7 mouse cellular contexts compared by ENCODE assay signal in the genomic region with DNA sequence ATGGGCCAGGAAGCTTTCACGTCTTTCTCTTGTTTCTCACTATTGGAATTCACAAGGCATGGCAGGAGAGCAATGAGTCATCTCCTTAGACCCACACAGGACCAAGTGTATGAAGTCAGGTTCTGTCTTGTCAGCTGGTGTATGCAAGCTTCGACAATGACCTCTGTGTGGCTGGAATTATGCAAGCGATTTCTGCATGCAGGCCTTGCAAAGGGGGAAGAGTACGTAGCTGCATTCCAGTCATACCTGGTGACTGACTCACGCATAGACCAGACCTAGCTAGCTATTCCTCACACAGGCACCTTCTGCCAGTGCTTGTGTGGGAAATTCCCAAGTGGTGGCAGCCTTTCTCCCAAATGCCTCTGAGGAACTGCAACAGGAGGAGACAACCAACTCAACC. TPM values are rescaled to one million over a fixed set of nuclear protein-coding genes. Genes with fewer than 3 reads are reported as not detected.
A peak's percentile ranks its signal among the peaks of the same experiment; 100 is the strongest.
DNase-seq lines count a peak whose midpoint lies in the region; ATAC-seq and TF ChIP-seq lines count a peak whose summit lies in the region.

No protein-coding gene starts in this region.

- H3K4me2 ChIP-seq in heart, embryonic 12.5 days: peak overlapping the region; percentile 45
- no peak overlapping the region for H3K4me2 ChIP-seq in hindbrain, embryonic 13.5 days

- H3K4me3 ChIP-seq in ES-E14 (ENCODE audit: insufficient read depth in 1 of 2, low read depth in 1 of 2, low read length in 2 of 2, poor library complexity in 1 of 2, severe bottlenecking in 1 of 2): no peak overlapping the region
- H3K4me3 ChIP-seq in heart, embryonic 12.5 days: no peak overlapping the region
- H3K4me3 ChIP-seq in limb, embryonic 10.5 days: no peak overlapping the region
- no peak overlapping the region for H3K4me3 ChIP-seq in hindbrain, embryonic 13.5 days

- H3K27ac ChIP-seq in ES-E14 (ENCODE audit: insufficient read depth, low read depth, low read length, poor library complexity, severe bottlenecking): no peak overlapping the region
- peak overlapping the region; percentile 91 for H3K27ac ChIP-seq in heart, embryonic 12.5 days (ENCODE audit: poor library complexity, severe bottlenecking)
- H3K27ac ChIP-seq in limb, embryonic 10.5 days: no peak overlapping the region
- no peak overlapping the region for H3K27ac ChIP-seq in hindbrain, embryonic 13.5 days

- H3K36me3 ChIP-seq in ES-E14 (ENCODE audit: control insufficient read depth, insufficient read depth, low read length, poor library complexity, severe bottlenecking): peaks cover 30% of the 10 kb centered on the region
- H3K36me3 ChIP-seq in heart, embryonic 12.5 days: peaks cover 69% of the 10 kb centered on the region
- H3K36me3 ChIP-seq in limb, embryonic 10.5 days: peaks cover 89% of the 10 kb centered on the region
- H3K36me3 ChIP-seq in hindbrain, embryonic 13.5 days: peaks cover 90% of the 10 kb centered on the region

- H3K4me1 ChIP-seq in ES-E14 (ENCODE audit: control insufficient read depth in 2 of 2, insufficient read depth in 2 of 2, low read length in 2 of 2, poor library complexity in 1 of 2): peaks cover 0 to 8% of the 10 kb centered on the region in 2 experiments; a peak in 1 of 4 replicates
- peaks cover 17% of the 10 kb centered on the region for H3K4me1 ChIP-seq in heart, embryonic 12.5 days (replicated peaks)
- no peaks in the 10 kb centered on the region for H3K4me1 ChIP-seq in limb, embryonic 10.5 days
- H3K4me1 ChIP-seq in hindbrain, embryonic 13.5 days (replicated peaks): no peaks in the 10 kb centered on the region

- DNase-seq in ES-E14 (ENCODE audit: low read depth, low spot score): peak; percentile 51
- peak; percentile 33 to 46 for DNase-seq in adrenal gland, adult 18-20 months (ENCODE audit: low spot score in 2 of 2)
- DNase-seq in limb, embryonic 10.5 days (ENCODE audit: low spot score): peak; percentile 32
- DNase-seq in urinary bladder, postnatal 36 days (ENCODE audit: low spot score in 2 of 2): peak; percentile 78

- in situ Hi-C loops in ES-E14 (cut with MboI; ENCODE audit: low sequenced_read_pairs in 2 of 2, unreplicated experiment in 2 of 2): no loop called here

- no peaks in the 10 kb centered on the region for H3K27me3 ChIP-seq in heart, embryonic 12.5 days (replicated peaks)
- H3K27me3 ChIP-seq in limb, embryonic 10.5 days (ENCODE audit: low read depth, poor library complexity, severe bottlenecking): no peaks in the 10 kb centered on the region
- H3K27me3 ChIP-seq in hindbrain, embryonic 13.5 days: no peaks in the 10 kb centered on the region

- no peaks in the 10 kb centered on the region for H3K9me3 ChIP-seq in ES-E14 (ENCODE audit: control insufficient read depth, insufficient read depth, low read depth, low read length)
- peaks cover 22% of the 10 kb centered on the region for H3K9me3 ChIP-seq in heart, embryonic 12.5 days (replicated peaks)
- peaks cover 8% of the 10 kb centered on the region for H3K9me3 ChIP-seq in limb, embryonic 10.5 days (replicated peaks)
- H3K9me3 ChIP-seq in hindbrain, embryonic 13.5 days: peaks cover 17% of the 10 kb centered on the region

- no peak overlapping the region for H3K9ac ChIP-seq in ES-E14 (ENCODE audit: insufficient read depth, low read depth, low read length, poor library complexity, severe bottlenecking)
- H3K9ac ChIP-seq in heart, embryonic 12.5 days: no peak overlapping the region
- H3K9ac ChIP-seq in hindbrain, embryonic 13.5 days: no peak overlapping the region

- 10% methylated on average over 5 of the region's 5 CpGs for WGBS in heart, embryonic 12.5 days
- 59% methylated on average over 5 of the region's 5 CpGs for WGBS in limb, embryonic 10.5 days
- WGBS in hindbrain, embryonic 13.5 days: 57% methylated on average over 5 of the region's 5 CpGs

- peak; percentile 84 for ATAC-seq in heart, embryonic 12.5 days (ENCODE audit: insufficient number of reproducible peaks, low FRiP score)
- no peak for ATAC-seq in hindbrain, embryonic 13.5 days (ENCODE audit: low FRiP score)
- no peak for ATAC-seq in megakaryocyte progenitor cell, adult 5-6 weeks (replicated peaks; ENCODE audit: poor library complexity)

TF ChIP-seq in ES-E14, 5 proteins besides CTCF, POLR2A, EP300 and RAD21:
- TF ChIP-seq ZNF384 (IDR thresholded peaks at IDR 0.05; ENCODE audit: low read depth, low read length) (no peak), MAFK (IDR thresholded peaks at IDR 0.05; ENCODE audit: insufficient read depth, low read depth, low read length) (peak; percentile 66)

RNA-seq across cellular contexts. Expression of gene Snap47, which starts 8.0 kb away (rescaled TPM):
- total RNA-seq in ES-E14 (2012; rRNA removed): 44.3 and 60.5 TPM in 2 replicates
- total RNA-seq in adrenal gland, adult 18-20 months (2021): 10 to 100 TPM; 72.5 to 92.1 TPM
- polyA plus RNA-seq in heart, embryonic 12.5 days (2016; fragmentation: Nextera tagmentation; extraction: Ambion mirVana): 107 and 108 TPM in 2 replicates
- 106 and 122 TPM in 2 replicates for polyA plus RNA-seq in limb, embryonic 10.5 days (2016; fragmentation: Nextera tagmentation; extraction: Ambion mirVana)
- 448 and 460 TPM in 2 replicates for polyA plus RNA-seq in hindbrain, embryonic 13.5 days (2015; fragmentation: Nextera tagmentation; extraction: Ambion mirVana)
- total RNA-seq in megakaryocyte progenitor cell, adult 5-6 weeks (2015): 4.9 and 7.0 TPM in 2 replicates
- 6.2 and 7.8 TPM in 2 replicates for total RNA-seq in megakaryocyte progenitor cell, adult 5-6 weeks (2017)

RNA-seq across cellular contexts. Expression of gene Jmjd4, which starts 9.1 kb away (rescaled TPM):
- total RNA-seq in ES-E14 (2012; rRNA removed): 14.1 and 14.7 TPM in 2 replicates
- total RNA-seq in adrenal gland, adult 18-20 months (2021): 10 to 100 TPM in 1 of 2 experiments, 1 to 10 TPM in 1; 9.7 to 10.7 TPM
- 11.7 and 13.1 TPM in 2 replicates for polyA plus RNA-seq in heart, embryonic 12.5 days (2016; fragmentation: Nextera tagmentation; extraction: Ambion mirVana)
- polyA plus RNA-seq in limb, embryonic 10.5 days (2016; fragmentation: Nextera tagmentation; extraction: Ambion mirVana): 16.8 and 21.8 TPM in 2 replicates
- polyA plus RNA-seq in hindbrain, embryonic 13.5 days (2015; fragmentation: Nextera tagmentation; extraction: Ambion mirVana): 14.3 and 15.2 TPM in 2 replicates
- total RNA-seq in megakaryocyte progenitor cell, adult 5-6 weeks (2015): 4.8 and 5.5 TPM in 2 replicates
- 6.4 TPM in 2 replicates for total RNA-seq in megakaryocyte progenitor cell, adult 5-6 weeks (2017)

RNA-seq across cellular contexts. Expression of gene Zfp867, which starts 13.3 kb away (rescaled TPM):
- total RNA-seq in ES-E14 (2012; rRNA removed): 4.8 and 5.9 TPM in 2 replicates
- 1 to 10 TPM; 3.7 TPM for total RNA-seq in adrenal gland, adult 18-20 months (2021)
- polyA plus RNA-seq in heart, embryonic 12.5 days (2016; fragmentation: Nextera tagmentation; extraction: Ambion mirVana): 5.2 and 6.2 TPM in 2 replicates
- 5.7 and 7.9 TPM in 2 replicates for polyA plus RNA-seq in limb, embryonic 10.5 days (2016; fragmentation: Nextera tagmentation; extraction: Ambion mirVana)
- 12.7 and 13.2 TPM in 2 replicates for polyA plus RNA-seq in hindbrain, embryonic 13.5 days (2015; fragmentation: Nextera tagmentation; extraction: Ambion mirVana)
- 1.8 and 1.9 TPM in 2 replicates for total RNA-seq in megakaryocyte progenitor cell, adult 5-6 weeks (2015)
- 0.58 and 2.7 TPM in 2 replicates for total RNA-seq in megakaryocyte progenitor cell, adult 5-6 weeks (2017)
